Comparison of ENCODE assay signal across 27 mouse cellular contexts in the genomic region with DNA sequence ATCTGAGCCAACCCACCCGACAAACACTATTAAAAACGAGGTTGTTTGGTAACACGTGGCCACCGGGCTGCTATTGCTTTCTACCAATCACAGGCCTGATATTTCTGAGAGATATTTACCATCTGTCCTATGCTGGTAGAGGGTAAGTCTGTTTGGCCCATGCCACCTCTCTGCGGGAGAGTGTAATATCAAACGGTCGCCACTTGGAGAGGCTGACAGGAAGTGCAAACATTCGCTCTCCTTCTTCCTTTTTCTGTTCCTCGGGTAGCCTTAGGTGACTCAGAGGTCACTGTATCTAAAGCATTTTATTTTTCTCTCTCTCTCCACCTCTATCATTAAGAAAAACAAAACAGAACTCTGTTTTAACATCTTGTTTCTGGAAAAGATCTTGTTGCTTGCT.
DNase-seq lines count a peak whose midpoint lies in the region; ATAC-seq lines count a peak whose summit lies in the region.
"Had no signal": no experiment of that assay in that cellular context is flagged by ENCODE, and none has a peak within 500 bp of the region (broad histone marks: within the 10 kb centered on the region; RNA-seq: fewer than 3 reads in every experiment).

No protein-coding gene starts in this region.

- H3K9me3 ChIP-seq in kidney, embryonic 16.5 days (ENCODE audit: low read length): no peaks in the 10 kb centered on the region
- H3K9me3 ChIP-seq: embryonic facial prominence, embryonic 13.5 days; forebrain, embryonic 10.5 days; forebrain, embryonic 15.5 days; liver, embryonic 12.5 days; midbrain, embryonic 10.5 days; neural tube, embryonic 15.5 days had no signal

- H3K27ac ChIP-seq in kidney, embryonic 16.5 days (ENCODE audit: low read length): no peak overlapping the region
- H3K27ac ChIP-seq: embryonic facial prominence, embryonic 13.5 days; forebrain, embryonic 10.5 days; forebrain, embryonic 15.5 days; hindbrain, embryonic 14.5 days; liver, embryonic 12.5 days; midbrain, embryonic 10.5 days; neural tube, embryonic 15.5 days had no signal

- intact Hi-C loops in heart, postnatal 14 days (cut with DNase I): no loop called here

- no peaks in the 10 kb centered on the region for H3K36me3 ChIP-seq in kidney, embryonic 16.5 days (ENCODE audit: insufficient read depth, low read length)
- H3K36me3 ChIP-seq: embryonic facial prominence, embryonic 13.5 days; forebrain, embryonic 10.5 days; forebrain, embryonic 15.5 days; liver, embryonic 12.5 days; midbrain, embryonic 10.5 days; neural tube, embryonic 15.5 days had no signal

- no peaks in the 10 kb centered on the region for H3K27me3 ChIP-seq in kidney, embryonic 16.5 days (ENCODE audit: insufficient read depth, low read length)
- H3K27me3 ChIP-seq: embryonic facial prominence, embryonic 13.5 days; forebrain, embryonic 15.5 days; liver, embryonic 12.5 days; neural tube, embryonic 15.5 days had no signal

- no peak for ATAC-seq in kidney, embryonic 16.5 days (ENCODE audit: low FRiP score, low TSS enrichment)
- ATAC-seq: inflammation-experienced regulatory T-cells, adult 6 months; liver, embryonic 12.5 days; liver, postnatal 0 days had no signal

- DNase-seq in ES-CJ7 (ENCODE audit: low read depth, low spot score): peak; percentile 31
- DNase-seq in MEL-GATA-1-ER (ENCODE audit: extremely low read depth, low read depth): peak; percentile 21
- peak; percentile 20 for DNase-seq in induced T-regulatory cell, adult 2 months (ENCODE audit: low read depth)
- peak; percentile 29 for DNase-seq in naive thymus-derived CD4-positive, alpha-beta T cell, adult 2 months (ENCODE audit: low read depth)
- DNase-seq in adrenal gland, adult 18-20 months (ENCODE audit: low spot score in 2 of 2): no peak
- DNase-seq in natural killer cell, adult 2 months (ENCODE audit: low spot score in 2 of 2): no peak
- DNase-seq in heart, postnatal 14 days: no peak
- DNase-seq: adrenal gland, postnatal 10 days; cerebellum, adult 9-10 months; cerebellum, postnatal 36 days; heart, postnatal 36 days; kidney, adult 2 months; kidney, postnatal 10 days; layer of hippocampus, postnatal 36 days; left cerebral cortex, postnatal 4 days; liver, postnatal 0 days; lung, postnatal 4 days; thymus, postnatal 14 days had no signal

- 73% methylated on average over 9 of the region's 9 CpGs for WGBS in kidney, embryonic 16.5 days

- H3K9ac ChIP-seq in kidney, embryonic 16.5 days (replicated peaks; ENCODE audit: low read length): no peak overlapping the region
- H3K9ac ChIP-seq: embryonic facial prominence, embryonic 13.5 days; forebrain, embryonic 15.5 days; hindbrain, embryonic 14.5 days; liver, embryonic 12.5 days; liver, postnatal 0 days; neural tube, embryonic 15.5 days had no signal

- H3K4me3 ChIP-seq in kidney, embryonic 16.5 days (ENCODE audit: low read length): no peak overlapping the region
- H3K4me3 ChIP-seq: embryonic facial prominence, embryonic 13.5 days; forebrain, embryonic 10.5 days; forebrain, embryonic 15.5 days; liver, embryonic 12.5 days; midbrain, embryonic 10.5 days; neural tube, embryonic 15.5 days had no signal

- H3K4me1 ChIP-seq in kidney, embryonic 16.5 days (ENCODE audit: insufficient read depth, low read length): no peaks in the 10 kb centered on the region
- H3K4me1 ChIP-seq: embryonic facial prominence, embryonic 13.5 days; forebrain, embryonic 10.5 days; forebrain, embryonic 15.5 days; liver, embryonic 12.5 days; midbrain, embryonic 10.5 days; neural tube, embryonic 15.5 days had no signal

- H3K4me2 ChIP-seq in kidney, embryonic 16.5 days (replicated peaks; ENCODE audit: low read depth, low read length): no peak overlapping the region
- H3K4me2 ChIP-seq: embryonic facial prominence, embryonic 13.5 days; forebrain, embryonic 15.5 days; hindbrain, embryonic 14.5 days; liver, embryonic 12.5 days; neural tube, embryonic 15.5 days had no signal

Comparison
In these comparisons a context has a peak if more than half of its experiments do, and no peak if none do; other contexts are left out.
1. DNase-seq: peak in ES-CJ7 (single experiment), MEL-GATA-1-ER (single experiment), induced T-regulatory cell, adult 2 months (single experiment) and naive thymus-derived CD4-positive, alpha-beta T cell, adult 2 months (single experiment); none in adrenal gland, adult 18-20 months (0 of 2), natural killer cell, adult 2 months (0 of 2) and heart, postnatal 14 days (0 of 2).